Mouse (Mus musculus) embryonic fibroblast, embryonic 13.5 days (primary cell): Measurements from ENCODE around the gene Gm17359.

Experiments
- CTCF ChIP-seq: IDR thresholded peaks from 2 replicates; pipeline ENCODE4 v1.5.1; 2011; ENCODE audit warnings: mild to moderate bottlenecking, control low read depth, low read length, moderate library complexity, borderline replicate concordance; ENCODE audit not compliant: insufficient read depth
- POLR2A ChIP-seq: IDR thresholded peaks from 2 replicates; pipeline ENCODE4 v1.6.1; 2011; ENCODE audit warnings: low read depth, mild to moderate bottlenecking, control low read depth, low read length, moderate library complexity

- TF ChIP-seq POLR2A (no peak), CTCF (no peak)
Observed at GRCm38 (mm10) chr3:79425441-79425840, 89.0 kb downstream of the Gm17359 start.
